Mouse (Mus musculus) right cerebral cortex, adult 2 months (tissue): ENCODE measurements at regions not wholly inside any gene's neighbourhood (a gene's known extent, or its start where the extent isn't known, plus 50 kb on each side); places are given as distances from the start of the nearest gene placed in this dataset.
A peak's percentile ranks its signal among the peaks of the same experiment; 100 is the strongest.

Experiments
- DNase-seq, 2 experiments: peaks; one replicate each; pipeline ENCODE4 v3.0.0; 2021 to 2022; ENCODE audit warnings: low spot score in 2 of 2

GRCm38 (mm10) chr15:8903651-8904050 lies 64.1 kb upstream of the Ranbp3l start:
- no peak for DNase-seq

DNA sequence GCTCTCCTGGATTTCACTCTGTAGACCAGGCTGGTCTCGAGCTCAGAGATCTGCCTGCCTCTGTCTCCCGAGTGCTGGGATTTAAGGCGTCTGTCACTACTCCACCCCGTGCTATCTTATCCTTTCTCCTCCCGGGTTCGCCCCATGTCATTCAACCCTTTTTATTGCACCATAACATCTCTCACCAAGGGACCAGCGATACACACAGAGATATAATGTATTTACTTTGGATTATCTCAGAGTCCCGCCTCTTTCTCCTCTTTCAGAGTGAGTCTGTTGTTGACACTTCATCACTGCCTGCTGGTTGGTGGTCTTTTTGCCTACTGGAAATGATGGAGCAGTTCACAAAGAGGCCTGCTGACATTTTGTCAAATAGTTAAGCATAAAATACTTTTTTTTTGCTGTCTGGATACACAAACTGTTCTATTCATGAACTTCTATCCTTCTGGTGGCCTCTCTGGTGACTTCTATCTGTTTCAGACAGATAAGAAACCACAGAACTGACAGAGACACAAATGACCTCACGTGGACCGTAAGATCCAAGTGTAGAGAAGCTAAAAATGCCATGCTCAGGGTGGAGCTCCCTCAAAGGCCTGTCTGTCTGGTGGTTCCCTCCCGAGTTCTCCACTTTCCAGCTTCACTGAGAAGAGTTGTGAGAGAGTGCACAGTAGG lies 70.1 kb upstream of the Ranbp3l start:
- DNase-seq: no peak

DNA sequence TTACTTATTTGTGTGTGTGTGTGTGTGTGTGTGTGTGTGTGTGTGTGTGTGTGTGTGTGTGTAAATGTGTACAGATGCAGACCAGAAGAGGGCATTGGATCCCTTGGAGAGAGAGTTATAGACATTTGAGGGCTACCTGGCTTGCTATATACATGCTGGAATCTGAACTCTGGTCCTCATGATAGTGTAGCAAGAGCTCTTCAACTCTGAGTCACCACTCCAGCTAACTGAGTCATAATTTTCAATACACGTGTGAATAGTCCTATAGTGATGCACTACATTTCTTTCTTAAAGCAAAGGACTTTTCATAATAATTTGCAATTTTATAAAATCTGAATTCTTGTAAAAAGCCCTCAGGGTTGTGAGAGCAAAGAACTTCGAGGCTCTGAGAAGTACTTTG lies 70.9 kb upstream of the Ranbp3l start:
- no peak for DNase-seq

DNA sequence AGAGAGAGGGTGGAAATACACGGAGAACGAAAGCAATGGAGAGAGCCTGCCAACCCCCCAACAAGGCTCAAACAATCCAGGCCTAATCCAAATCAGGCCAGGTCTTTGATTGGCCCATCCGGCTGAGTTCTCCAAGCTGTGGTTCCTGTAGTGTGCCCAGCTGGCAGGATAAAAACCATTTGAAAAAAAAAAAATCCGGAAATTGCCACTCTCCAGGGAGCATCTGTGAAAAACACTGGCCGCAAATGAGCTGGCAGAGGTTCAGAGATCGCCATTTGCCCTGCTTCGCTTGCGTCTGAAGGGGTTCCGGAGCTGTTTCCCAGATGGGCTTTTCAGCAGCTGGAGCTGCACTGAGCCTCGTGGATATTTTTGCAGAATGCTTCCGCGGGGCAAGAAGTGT lies 71.4 kb upstream of the Ranbp3l start:
- peak; percentile 24 to 31 for DNase-seq

DNA sequence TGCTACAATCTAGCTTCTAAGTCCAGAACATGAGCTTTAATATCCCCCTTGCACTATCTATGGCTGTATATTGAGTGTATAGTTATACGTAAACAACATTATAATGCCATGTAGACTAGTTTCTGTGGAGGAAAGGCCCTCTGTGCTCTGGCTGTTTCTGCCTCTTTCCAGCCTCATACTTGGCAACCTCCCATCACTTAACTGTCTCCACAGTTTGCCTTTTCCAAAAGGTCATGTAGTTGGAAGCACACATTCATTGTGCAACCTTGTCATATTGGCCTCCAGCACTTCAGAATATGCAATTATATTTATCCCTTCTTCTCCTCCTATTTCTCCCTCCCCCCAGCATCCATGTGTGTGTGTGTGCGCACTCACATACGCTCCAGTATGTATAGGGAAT lies 82.2 kb upstream of the Ranbp3l start:
- DNase-seq: no peak

- DNase-seq: peak in 1 of 2 experiments; percentile 10
Observed at GRCm38 (mm10) chr15:8884608-8885467, 82.9 kb upstream of the Ranbp3l start.

GRCm38 (mm10) chr15:8882880-8883539 lies 84.7 kb upstream of the Ranbp3l start:
- DNase-seq: no peak

DNA sequence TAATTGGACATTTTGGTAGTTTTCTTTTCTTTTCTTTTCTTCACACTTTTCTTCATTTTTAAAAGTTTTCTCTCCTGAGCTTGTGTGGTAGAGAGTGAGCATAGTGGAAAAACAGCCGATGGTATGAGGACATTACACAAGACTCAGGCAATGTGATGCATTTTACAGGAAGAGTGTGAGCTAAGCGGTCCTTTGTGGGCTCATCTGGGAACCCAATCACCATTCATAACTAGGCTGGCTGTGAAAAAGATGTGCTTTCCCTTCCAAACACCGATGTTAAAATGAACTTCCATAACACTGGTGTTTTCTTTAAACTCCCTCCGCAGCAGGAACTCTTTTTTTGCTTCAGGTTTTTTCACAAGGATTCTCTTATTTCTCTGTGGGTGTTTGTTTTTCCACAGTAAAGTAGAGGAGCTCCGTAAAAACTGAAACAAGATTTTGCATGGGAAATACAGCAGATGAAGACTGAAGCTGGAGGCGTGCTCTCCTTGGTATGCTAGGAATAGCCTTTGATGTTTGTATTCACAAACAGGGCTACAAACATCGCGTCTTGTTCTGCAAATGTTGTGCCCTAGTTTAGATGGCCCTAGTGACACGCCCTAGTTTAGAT lies 92.8 kb upstream of the Ranbp3l start:
- peak; percentile 21 to 39 for DNase-seq

DNA sequence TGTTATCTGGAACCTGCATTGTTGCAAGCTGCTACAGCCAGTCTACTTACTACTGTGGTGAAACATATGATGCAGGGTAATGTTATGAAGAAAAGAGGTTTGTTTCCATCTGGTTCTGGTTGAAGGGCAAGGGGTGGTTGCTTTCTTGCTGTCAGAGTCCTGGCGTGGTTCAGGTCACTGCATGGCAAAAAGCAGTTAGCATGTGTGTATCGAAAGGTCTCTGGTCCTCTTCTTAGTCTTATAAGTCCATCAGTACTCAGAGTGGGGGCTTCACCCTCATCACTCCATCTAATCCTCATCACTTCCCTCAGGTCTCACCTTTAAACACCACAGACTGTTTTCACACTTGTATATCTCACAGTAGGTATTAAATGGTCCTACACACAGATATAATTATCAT lies 99.7 kb upstream of the Ranbp3l start:
- DNase-seq: no peak

DNA sequence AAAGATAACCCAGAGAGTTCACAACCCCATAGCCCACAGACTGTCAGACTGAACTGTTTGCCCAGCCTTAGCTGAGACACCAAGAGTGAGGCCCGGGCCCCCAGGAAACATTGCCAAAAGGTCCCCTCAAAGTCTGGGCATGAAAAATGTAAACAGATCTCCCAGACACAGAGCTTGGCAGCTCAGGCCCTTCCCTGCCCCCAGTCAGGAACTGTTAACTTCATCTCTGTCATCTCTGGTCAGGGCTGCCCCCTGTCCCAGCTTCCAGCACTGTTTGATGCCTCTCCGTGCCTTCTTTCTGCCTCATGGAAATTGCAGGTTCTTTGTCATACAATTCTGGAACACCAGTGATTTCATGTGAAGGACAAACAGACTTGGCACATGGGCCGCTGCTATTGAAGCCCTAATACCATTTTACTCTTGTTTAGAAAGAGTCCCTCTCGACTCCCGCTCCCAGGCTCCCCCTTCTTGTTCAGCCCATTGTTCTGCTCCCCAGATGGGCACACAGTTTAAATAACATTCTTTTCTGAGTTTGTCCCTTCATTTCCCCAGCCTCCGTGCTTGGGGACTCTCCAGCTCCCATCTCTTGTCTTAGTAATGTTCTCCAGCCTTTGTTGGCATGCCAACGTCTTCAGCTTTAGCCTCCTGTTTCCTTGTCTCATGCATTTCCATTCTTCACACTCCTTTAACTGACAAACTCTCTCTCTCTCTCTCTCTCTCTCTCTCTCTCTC lies 100.4 kb upstream of the Ranbp3l start:
- no peak for DNase-seq

DNA sequence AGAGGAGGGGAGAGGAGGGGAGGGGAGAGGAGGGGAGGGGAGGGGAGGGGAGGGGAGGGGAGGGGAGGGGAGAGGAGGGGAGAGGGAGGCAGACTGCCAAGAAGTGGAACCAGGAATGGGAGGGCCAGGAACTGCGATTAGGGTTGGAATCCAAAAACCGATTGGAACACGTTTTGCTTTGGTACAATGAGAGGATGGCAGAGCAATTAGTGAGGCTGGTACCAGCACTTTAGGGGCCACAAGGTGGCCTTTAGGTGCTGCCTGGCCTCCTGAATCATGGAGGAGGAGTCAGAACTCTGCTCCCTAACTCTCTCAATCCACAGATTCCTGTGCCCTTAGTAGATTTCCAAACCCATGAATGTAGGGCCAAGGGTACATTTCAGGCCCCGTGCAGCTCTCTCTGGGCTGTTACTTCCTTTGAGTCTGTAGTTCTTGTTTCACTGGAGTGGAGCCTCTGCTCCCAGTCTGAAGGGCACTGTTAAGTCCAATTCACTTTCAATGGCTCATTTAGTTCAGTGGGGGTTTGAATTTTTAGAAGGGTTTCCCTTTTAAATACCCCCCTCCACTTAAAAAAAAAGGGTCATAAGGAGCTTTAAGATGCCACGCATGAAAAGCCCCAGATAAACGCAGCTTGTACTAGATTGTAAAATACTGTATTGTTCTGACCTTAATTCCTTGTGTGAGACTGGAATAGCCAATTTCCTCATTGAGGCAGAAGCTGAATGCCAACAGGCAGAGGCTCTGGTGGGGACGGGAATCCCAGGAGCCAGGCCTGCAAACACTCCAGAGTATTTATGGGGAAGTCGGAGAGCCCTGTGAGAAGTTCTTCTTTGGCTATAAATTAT lies 102.4 kb upstream of the Ranbp3l start:
- peak in 1 of 2 experiments; percentile 16 for DNase-seq

DNA sequence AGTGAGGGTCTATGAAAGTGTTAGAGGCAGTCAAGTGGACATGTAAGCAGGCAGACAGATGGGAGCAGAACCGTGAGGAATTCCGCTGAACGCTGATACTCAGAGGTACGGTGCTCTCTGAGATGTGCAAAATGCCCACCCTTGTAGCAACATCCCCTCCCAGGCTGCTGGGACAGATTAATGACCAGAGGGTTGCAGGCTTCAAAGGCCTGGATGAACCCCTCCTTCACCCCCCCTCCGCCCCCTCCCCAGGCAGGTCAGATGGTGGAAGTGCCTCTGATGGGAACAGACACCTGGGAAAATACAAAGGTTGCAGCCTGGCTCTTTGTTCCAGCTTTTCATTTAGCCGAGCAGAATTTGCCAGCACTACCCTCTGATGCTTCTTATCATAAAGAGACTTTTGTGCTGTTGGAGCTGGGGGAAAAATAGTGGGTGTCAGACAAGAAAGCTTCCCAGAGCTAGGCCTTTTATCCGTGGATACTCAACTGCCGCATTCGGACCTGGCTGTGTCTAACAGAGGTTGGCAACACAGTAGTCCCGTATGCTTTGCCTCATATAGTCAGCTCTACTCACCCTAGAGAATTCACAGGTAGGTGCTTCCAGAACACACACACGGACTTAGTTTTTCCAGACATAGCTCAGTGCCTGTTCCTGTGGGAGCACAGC lies 111.2 kb upstream of the Ranbp3l start:
- DNase-seq: no peak

GRCm38 (mm10) chr15:8855511-8855910 lies 112.2 kb upstream of the Ranbp3l start:
- no peak for DNase-seq

GRCm38 (mm10) chr15:8854336-8854735 lies 113.4 kb upstream of the Ranbp3l start:
- DNase-seq: no peak

DNA sequence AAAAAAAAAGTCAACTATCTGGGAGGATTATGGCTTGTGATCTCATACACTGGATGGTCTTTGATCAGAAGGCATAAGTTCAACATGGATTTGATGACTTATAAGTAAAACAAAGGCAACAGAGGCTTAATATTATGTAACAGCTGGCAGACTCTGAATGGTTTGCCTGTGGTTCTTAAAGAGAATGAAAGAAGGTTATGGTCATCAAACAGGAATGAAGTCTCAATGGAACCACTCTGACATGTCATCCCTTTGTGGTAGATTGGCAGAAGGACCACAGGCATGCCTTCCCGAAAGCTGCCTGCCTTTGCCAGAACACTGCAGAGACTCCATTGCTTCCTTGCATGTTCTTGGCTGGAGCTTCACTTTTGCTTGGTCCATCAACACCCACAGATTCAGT lies 116.8 kb upstream of the Ranbp3l start:
- no peak for DNase-seq

DNA sequence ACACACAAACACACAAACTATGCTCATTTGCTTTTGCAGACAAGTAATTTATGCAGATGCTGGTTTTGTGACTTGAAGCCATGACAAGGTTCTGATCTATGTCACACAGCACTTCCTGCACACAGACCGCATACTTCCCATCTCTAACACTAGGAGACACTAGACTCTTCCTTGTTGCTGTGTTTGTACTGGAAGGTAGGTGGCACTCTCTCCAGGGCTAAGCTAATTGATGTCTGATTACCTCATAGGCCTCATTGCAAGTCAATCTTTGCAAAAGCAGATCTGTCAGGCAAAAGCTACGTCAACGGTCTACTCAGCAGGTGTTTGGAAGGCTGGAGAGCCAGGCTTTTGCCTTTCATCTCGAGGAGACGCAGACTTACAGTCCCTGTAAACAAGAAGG lies 118.3 kb upstream of the Ranbp3l start:
- no peak for DNase-seq

DNA sequence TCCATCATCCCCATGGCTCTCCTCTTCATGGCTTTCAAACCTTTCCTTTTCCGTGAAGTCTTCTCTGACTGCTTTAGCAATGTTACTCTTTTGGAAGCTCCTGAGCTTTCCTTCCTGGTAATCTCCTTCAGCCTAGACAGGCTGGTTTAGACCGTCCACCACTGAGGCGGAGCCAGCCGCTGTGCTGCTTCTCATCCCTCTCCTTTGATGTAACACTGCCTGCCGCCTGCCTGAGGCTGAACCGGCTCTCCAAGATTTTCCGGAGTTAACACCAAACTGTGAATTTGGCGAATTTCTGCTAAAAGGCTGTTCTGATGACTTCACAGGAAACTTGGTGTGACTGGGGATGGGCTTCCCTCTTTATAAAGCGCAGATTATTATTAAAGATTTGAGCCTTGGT lies 125.6 kb upstream of the Ranbp3l start:
- no peak for DNase-seq

DNA sequence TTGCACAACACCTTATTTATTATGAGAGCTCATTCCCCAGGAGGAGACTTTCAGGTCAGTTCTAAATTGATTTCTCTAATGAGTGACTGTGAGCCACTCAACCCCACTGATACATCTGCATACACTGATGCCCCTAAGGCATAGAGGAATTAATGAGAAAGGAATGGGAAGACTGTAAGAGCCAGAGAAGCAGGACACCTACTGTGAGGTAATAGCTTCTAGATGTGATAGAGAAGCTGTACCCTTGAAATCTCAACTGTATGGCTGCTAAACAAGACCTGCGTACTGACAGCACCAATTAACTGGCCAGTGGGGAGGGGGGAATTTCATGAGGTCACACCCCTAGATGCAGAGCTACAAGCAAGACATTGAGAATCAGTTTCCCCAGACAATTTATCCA lies 128.3 kb upstream of the Ranbp3l start:
- DNase-seq: no peak

- no peak for DNase-seq
Observed at GRCm38 (mm10) chr15:8834151-8834550, 123.6 kb upstream of the Slc1a3 start.

DNA sequence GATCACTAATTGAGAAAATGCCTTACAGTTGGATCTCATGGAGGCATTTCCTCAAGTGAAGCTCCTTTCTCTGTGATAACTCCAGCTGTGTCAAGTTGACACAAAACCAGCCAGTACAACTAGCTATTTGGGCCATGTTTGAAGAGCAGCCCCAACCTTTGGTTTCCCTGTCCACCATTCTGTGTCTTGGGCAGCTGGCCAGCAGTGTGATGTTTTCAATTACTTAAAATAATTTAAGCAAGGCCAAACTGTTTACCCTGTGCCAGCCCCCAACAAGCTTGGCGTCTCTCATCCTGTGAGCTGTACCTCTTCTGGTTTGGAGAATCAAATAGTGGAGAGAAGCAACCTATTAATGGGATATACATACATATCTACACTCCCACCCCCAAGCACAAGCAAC lies 122.4 kb upstream of the Slc1a3 start:
- DNase-seq: no peak
